11 mouse cellular contexts compared by ENCODE assay signal in genomic region chr4:141325636-141326035, GRCm38 (mm10). TPM values are rescaled to one million over a fixed set of nuclear protein-coding genes. Genes with fewer than 3 reads are reported as not detected.
A peak's percentile ranks its signal among the peaks of the same experiment; 100 is the strongest.
DNase-seq lines count a peak whose midpoint lies in the region; ATAC-seq and TF ChIP-seq lines count a peak whose summit lies in the region.
"Had no signal": no experiment of that assay in that cellular context is flagged by ENCODE, and none has a peak within 500 bp of the region (broad histone marks: within the 10 kb centered on the region; RNA-seq: fewer than 3 reads in every experiment).

No protein-coding gene starts in this region.

- H3K9ac ChIP-seq in embryonic facial prominence, embryonic 12.5 days, result no peak overlapping the region
- H3K9ac ChIP-seq in heart, embryonic 14.5 days (ENCODE audit: low read length), result peak overlapping the region; percentile 28; the same call in 1 of the 2 replicates

- peak overlapping the region; percentile 20; the same call in 1 of the 2 replicates for H3K27ac ChIP-seq in embryonic facial prominence, embryonic 12.5 days
- H3K27ac ChIP-seq in heart, embryonic 14.5 days (replicated peaks in 1 of 2; ENCODE audit: control insufficient read depth in 1 of 2, insufficient read depth in 1 of 2, low read depth in 2 of 2, low read length in 2 of 2), result peak overlapping the region; percentile 63 to 76
- H3K27ac ChIP-seq in limb, embryonic 10.5 days, result peak overlapping the region; percentile 59
- H3K27ac ChIP-seq in layer of hippocampus, adult 2 months, result no peak overlapping the region

- DNase-seq in heart, adult 11 months, result peak; percentile 98
- no peak for DNase-seq in heart, postnatal 25 days (ENCODE audit: low spot score)
- DNase-seq in limb, embryonic 10.5 days (ENCODE audit: low spot score), result no peak
- DNase-seq in urinary bladder, postnatal 36 days (ENCODE audit: low spot score in 2 of 2), result no peak
- no peak for DNase-seq in frontal cortex, postnatal 14 days (ENCODE audit: low spot score in 2 of 2)
- DNase-seq in layer of hippocampus, adult 2 months (ENCODE audit: low spot score in 2 of 2), result no peak
- DNase-seq: cerebellum, adult 9-11 months; layer of hippocampus, postnatal 36 days had no signal

- ATAC-seq in embryonic facial prominence, embryonic 12.5 days (ENCODE audit: insufficient number of reproducible peaks, insufficient read depth, low FRiP score, low TSS enrichment), result no peak
- ATAC-seq in heart, embryonic 14.5 days (ENCODE audit: insufficient number of reproducible peaks, insufficient read depth, low FRiP score, low read depth), result peak; percentile 29; the same call in 1 of the 2 replicates
- ATAC-seq: CD4-positive, CD25-positive, alpha-beta regulatory T cell, adult 4 months had no signal

- H3K4me2 ChIP-seq in embryonic facial prominence, embryonic 12.5 days (replicated peaks), result no peak overlapping the region
- no peak overlapping the region for H3K4me2 ChIP-seq in heart, embryonic 14.5 days (ENCODE audit: low read length)

- H3K4me1 ChIP-seq in embryonic facial prominence, embryonic 12.5 days, result peaks cover 9% of the 10 kb centered on the region; the same call in 1 of the 2 replicates
- H3K4me1 ChIP-seq in heart, embryonic 14.5 days (ENCODE audit: control insufficient read depth in 2 of 2, insufficient read depth in 2 of 2, low read length in 2 of 2), result peaks cover 23 to 25% of the 10 kb centered on the region in 2 experiments
- H3K4me1 ChIP-seq in limb, embryonic 10.5 days, result peaks cover 47% of the 10 kb centered on the region

- H3K9me3 ChIP-seq in embryonic facial prominence, embryonic 12.5 days, result no peaks in the 10 kb centered on the region
- no peaks in the 10 kb centered on the region for H3K9me3 ChIP-seq in heart, embryonic 14.5 days (ENCODE audit: control insufficient read depth, low read length)
- no peaks in the 10 kb centered on the region for H3K9me3 ChIP-seq in limb, embryonic 10.5 days (replicated peaks)

- H3K27me3 ChIP-seq in embryonic facial prominence, embryonic 12.5 days, result no peaks in the 10 kb centered on the region
- H3K27me3 ChIP-seq in heart, embryonic 14.5 days (ENCODE audit: control insufficient read depth, insufficient read depth, low read length), result no peaks in the 10 kb centered on the region
- no peaks in the 10 kb centered on the region for H3K27me3 ChIP-seq in limb, embryonic 10.5 days (ENCODE audit: low read depth, poor library complexity, severe bottlenecking)

- WGBS in embryonic facial prominence, embryonic 12.5 days, result 19% methylated on average over 15 of the region's 15 CpGs
- 18% methylated on average over 15 of the region's 15 CpGs for WGBS in heart, embryonic 14.5 days
- 71% methylated on average over 15 of the region's 15 CpGs for WGBS in limb, embryonic 10.5 days

- intact Hi-C loops in heart, postnatal 25 days (cut with DNase I), result no loop called here

- no peak overlapping the region for H3K4me3 ChIP-seq in embryonic facial prominence, embryonic 12.5 days
- no peak overlapping the region for H3K4me3 ChIP-seq in heart, embryonic 14.5 days (ENCODE audit: control insufficient read depth in 1 of 2, insufficient read depth in 1 of 2, low read depth in 1 of 2, low read length in 2 of 2)
- no peak overlapping the region for H3K4me3 ChIP-seq in limb, embryonic 10.5 days
- no peak overlapping the region for H3K4me3 ChIP-seq in layer of hippocampus, adult 2 months

- H3K36me3 ChIP-seq in embryonic facial prominence, embryonic 12.5 days, result peaks cover 12% of the 10 kb centered on the region; the same call in 1 of the 2 replicates
- peaks cover 54% of the 10 kb centered on the region for H3K36me3 ChIP-seq in heart, embryonic 14.5 days (ENCODE audit: control insufficient read depth, insufficient read depth, low read length)
- peaks cover 52% of the 10 kb centered on the region for H3K36me3 ChIP-seq in limb, embryonic 10.5 days

- TF ChIP-seq CTCF in layer of hippocampus, adult 2 months (conservative IDR thresholded peaks at IDR 0.05), result no peak

RNA-seq across cellular contexts. Expression of gene Epha2, which starts 24.6 kb away (rescaled TPM):
- 1 to 10 TPM; 6.8 to 7.7 TPM for total RNA-seq in heart, postnatal 25 days (2021)
- 3.4 and 3.5 TPM in 2 replicates for polyA plus RNA-seq in embryonic facial prominence, embryonic 12.5 days (2016; fragmentation: Nextera tagmentation; extraction: Ambion mirVana)
- 1.9 TPM in 2 replicates for polyA plus RNA-seq in heart, embryonic 14.5 days (2014; fragmentation: Nextera tagmentation; extraction: Ambion mirVana)
- polyA plus RNA-seq in limb, embryonic 10.5 days (2016; fragmentation: Nextera tagmentation; extraction: Ambion mirVana), result 4.6 and 5.6 TPM in 2 replicates
- total RNA-seq in layer of hippocampus, adult 2 months (2021), result 1 to 10 TPM in 1 of 2 experiments, under 1 TPM in 1; 0.86 to 1.3 TPM

RNA-seq across cellular contexts. Expression of gene Fam131c, which starts 42.4 kb away (rescaled TPM):
- total RNA-seq in heart, postnatal 25 days (2021), result under 1 TPM; 0.42 to 0.73 TPM
- 0.98 and 1.1 TPM in 2 replicates for polyA plus RNA-seq in embryonic facial prominence, embryonic 12.5 days (2016; fragmentation: Nextera tagmentation; extraction: Ambion mirVana)
- 0.88 and 0.92 TPM in 2 replicates for polyA plus RNA-seq in heart, embryonic 14.5 days (2014; fragmentation: Nextera tagmentation; extraction: Ambion mirVana)
- 0.14 and 0.29 TPM in 2 replicates for polyA plus RNA-seq in limb, embryonic 10.5 days (2016; fragmentation: Nextera tagmentation; extraction: Ambion mirVana)
- 1 to 10 TPM; 2.5 to 2.6 TPM for total RNA-seq in layer of hippocampus, adult 2 months (2021)
- polyA plus RNA-seq: CD4-positive, CD25-positive, alpha-beta regulatory T cell, adult 4 months had no signal
